Mouse (Mus musculus): ENCODE data around the gene Ifi214. TPM values are rescaled to one million over a fixed set of nuclear protein-coding genes. Genes with fewer than 3 reads are reported as not detected.

Gene Ifi214
- not detected for polyA plus RNA-seq (2014; fragmentation: Illumina TruSeq; extraction: RNeasy Lipid Tissue Mini Kit (QIAGEN cat#74804); ENCODE audit: low read depth, low replicate concordance)

GRCm38 (mm10) chr1:173535791-173536190 is at the start of gene Ifi214:
Gene Ifi214, minus strand, starts transcription at chr1:173535957.

GRCm38 (mm10) chr1:173490812-173491480 is 44.8 kb downstream of the Ifi214 start, which contains the start of gene Ifi206:
Gene Ifi206, minus strand, starts transcription at chr1:173491041.

Other genes starting within 250 kb of the Ifi214 start
- not detected for gene Ackr1, start 202.2 kb downstream of the Ifi214 start, polyA plus RNA-seq (2014; fragmentation: Illumina TruSeq; extraction: RNeasy Lipid Tissue Mini Kit (QIAGEN cat#74804); ENCODE audit: low read depth, low replicate concordance)
- gene Aim2, start 185.1 kb downstream of the Ifi214 start, polyA plus RNA-seq (2014; fragmentation: Illumina TruSeq; extraction: RNeasy Lipid Tissue Mini Kit (QIAGEN cat#74804); ENCODE audit: low read depth, low replicate concordance): 2.6 TPM
- gene Cadm3, start 168.3 kb downstream of the Ifi214 start, polyA plus RNA-seq (2014; fragmentation: Illumina TruSeq; extraction: RNeasy Lipid Tissue Mini Kit (QIAGEN cat#74804); ENCODE audit: low read depth, low replicate concordance): 1.2 TPM
- gene Ifi206, start 44.9 kb downstream of the Ifi214 start, polyA plus RNA-seq (2014; fragmentation: Illumina TruSeq; extraction: RNeasy Lipid Tissue Mini Kit (QIAGEN cat#74804); ENCODE audit: low read depth, low replicate concordance): 2.9 TPM
- gene Ifi213, start 63.3 kb upstream of the Ifi214 start, polyA plus RNA-seq (2014; fragmentation: Illumina TruSeq; extraction: RNeasy Lipid Tissue Mini Kit (QIAGEN cat#74804); ENCODE audit: low read depth, low replicate concordance): 9.6 TPM
- 11.1 TPM for gene Ifi209, start 95.0 kb upstream of the Ifi214 start, polyA plus RNA-seq (2014; fragmentation: Illumina TruSeq; extraction: RNeasy Lipid Tissue Mini Kit (QIAGEN cat#74804); ENCODE audit: low read depth, low replicate concordance)
- 7.4 TPM for gene Ifi208, start 137.7 kb upstream of the Ifi214 start, polyA plus RNA-seq (2014; fragmentation: Illumina TruSeq; extraction: RNeasy Lipid Tissue Mini Kit (QIAGEN cat#74804); ENCODE audit: low read depth, low replicate concordance)
- gene Ifi207, start 205.8 kb upstream of the Ifi214 start, polyA plus RNA-seq (2014; fragmentation: Illumina TruSeq; extraction: RNeasy Lipid Tissue Mini Kit (QIAGEN cat#74804); ENCODE audit: low read depth, low replicate concordance): 13.1 TPM
- 40.2 TPM for gene Ifi204, start 231.0 kb upstream of the Ifi214 start, polyA plus RNA-seq (2014; fragmentation: Illumina TruSeq; extraction: RNeasy Lipid Tissue Mini Kit (QIAGEN cat#74804); ENCODE audit: low read depth, low replicate concordance)